Mouse (Mus musculus) forebrain, embryonic 11.5 days (tissue): Measurements from ENCODE around the gene Pla2g3. TPM values are rescaled to one million over a fixed set of nuclear protein-coding genes. Genes with fewer than 3 reads are reported as not detected.

Source experiments
- ATAC-seq: fragments of 200-750 bp; cut with Nextera tagmentation; replicated peaks from 2 replicates; pipeline ENCODE4 v1.8.0; 2017; ENCODE audit warnings: moderate TSS enrichment; ENCODE audit not compliant: low FRiP score
- DNase-seq: peaks from one replicate; pipeline ENCODE4 v3.0.0-alpha.2; 2017; ENCODE audit warnings: low spot score
- H3K27ac ChIP-seq: fragments of 300-500 bp; sonication (generic); 2 replicates; pipeline ENCODE4 v1.5.1; 2014; ENCODE audit warnings: low read depth, low read length
- H3K27me3 ChIP-seq: fragments of 300-500 bp; sonication (generic); 2 replicates; pipeline ENCODE4 v1.6.1; 2014; ENCODE audit warnings: mild to moderate bottlenecking, low read length, mixed read lengths; ENCODE audit not compliant: control insufficient read depth, insufficient read depth
- H3K36me3 ChIP-seq: fragments of 300-500 bp; sonication (generic); 2 replicates; pipeline ENCODE4 v1.6.1; 2014; ENCODE audit warnings: mild to moderate bottlenecking, low read length, moderate library complexity, mixed read lengths; ENCODE audit not compliant: control insufficient read depth, insufficient read depth
- H3K4me1 ChIP-seq: fragments of 300-500 bp; sonication (generic); replicated peaks from 2 replicates; pipeline ENCODE4 v1.6.1; 2014; ENCODE audit warnings: low read length, mixed read lengths; ENCODE audit not compliant: control insufficient read depth, insufficient read depth
- H3K4me2 ChIP-seq: fragments of 300-500 bp; sonication (generic); 2 replicates; pipeline ENCODE4 v1.6.1; 2014; ENCODE audit warnings: low read depth, mild to moderate bottlenecking, low read length, moderate library complexity, mixed read lengths; ENCODE audit not compliant: severe bottlenecking
- H3K4me3 ChIP-seq: fragments of 300-500 bp; sonication (generic); 2 replicates; pipeline ENCODE4 v1.5.1; 2014; ENCODE audit warnings: low read depth, low read length
- H3K9ac ChIP-seq: fragments of 300-500 bp; sonication (generic); 2 replicates; pipeline ENCODE4 v1.6.1; 2014; ENCODE audit warnings: low read length
- H3K9me3 ChIP-seq: fragments of 300-500 bp; sonication (generic); 2 replicates; pipeline ENCODE4 v1.6.1; 2016; ENCODE audit warnings: low read length, mixed read lengths; ENCODE audit not compliant: control insufficient read depth
- WGBS: fragments of 180-500 bp; shearing (Covaris S2); extraction: QIAGEN DNeasy Blood & Tissue Kit; methylation state at CpG from one replicate; pipeline ENCODE4 v1.1.7; 2014; 5-methylcytosine and 5-hydroxymethylcytosine counted together
- polyA plus RNA-seq: library from polyadenylated mRNA; unstranded; fragments of >200 nt; fragmentation: Nextera tagmentation; extraction: Ambion mirVana; gene quantifications from 2 replicates; pipeline ENCODE4 v1.2.1, GENCODE M21; 2014

Pla2g3 gene
- polyA plus RNA-seq, 1 experiment from 2014 or later: 0.92 TPM

GRCm38 (mm10) chr11:3502057-3502456 lies 14.0 kb downstream of the Pla2g3 start:
- WGBS: 81% methylated on average over 17 of the region's 17 CpGs
- H3K9me3 ChIP-seq: no peaks in the 10 kb centered on the region
- no peaks in the 10 kb centered on the region for H3K4me1 ChIP-seq
- H3K27ac ChIP-seq: no peak overlapping the region
- no peaks in the 10 kb centered on the region for H3K27me3 ChIP-seq
- no peak overlapping the region for H3K9ac ChIP-seq
- H3K4me3 ChIP-seq: no peak overlapping the region
- H3K36me3 ChIP-seq: no peaks in the 10 kb centered on the region
- no peak for ATAC-seq
- no peak overlapping the region for H3K4me2 ChIP-seq
- no peak for DNase-seq

GRCm38 (mm10) chr11:3502459-3503072 lies 14.5 kb downstream of the Pla2g3 start:
- no peak overlapping the region for H3K4me3 ChIP-seq
- ATAC-seq: no peak
- no peak for DNase-seq
- no peak overlapping the region for H3K4me2 ChIP-seq
- no peaks in the 10 kb centered on the region for H3K27me3 ChIP-seq
- H3K4me1 ChIP-seq: no peaks in the 10 kb centered on the region
- 83% methylated on average over 18 of the region's 18 CpGs for WGBS
- no peaks in the 10 kb centered on the region for H3K36me3 ChIP-seq
- H3K27ac ChIP-seq: no peak overlapping the region
- no peak overlapping the region for H3K9ac ChIP-seq
- no peaks in the 10 kb centered on the region for H3K9me3 ChIP-seq

GRCm38 (mm10) chr11:3503755-3504693 lies 15.9 kb downstream of the Pla2g3 start:
- H3K27ac ChIP-seq: no peak overlapping the region
- H3K27me3 ChIP-seq: no peaks in the 10 kb centered on the region
- no peak overlapping the region for H3K4me3 ChIP-seq
- WGBS: 70% methylated on average over 11 of the region's 11 CpGs
- H3K36me3 ChIP-seq: no peaks in the 10 kb centered on the region
- no peak overlapping the region for H3K4me2 ChIP-seq
- ATAC-seq (no peak), DNase-seq (no peak)
- no peaks in the 10 kb centered on the region for H3K4me1 ChIP-seq
- H3K9ac ChIP-seq: no peak overlapping the region
- no peaks in the 10 kb centered on the region for H3K9me3 ChIP-seq

- Histone ChIP-seq H3K27ac (no peak overlapping the region), H3K27me3 (no peaks in the 10 kb centered on the region), H3K4me2 (no peak overlapping the region), H3K9ac (no peak overlapping the region), H3K4me1 (no peaks in the 10 kb centered on the region), H3K4me3 (no peak overlapping the region), H3K9me3 (no peaks in the 10 kb centered on the region), H3K36me3 (no peaks in the 10 kb centered on the region)
- ATAC-seq (no peak), DNase-seq (no peak)
- 63% methylated on average over 7 of the region's 7 CpGs for WGBS
Measured at GRCm38 (mm10) chr11:3508226-3508625, 20.1 kb downstream of the Pla2g3 start.

- H3K27me3 ChIP-seq: no peaks in the 10 kb centered on the region
- H3K4me2 ChIP-seq: no peak overlapping the region
- no peak overlapping the region for H3K9ac ChIP-seq
- no peak overlapping the region for H3K4me3 ChIP-seq
- H3K9me3 ChIP-seq: no peaks in the 10 kb centered on the region
- H3K36me3 ChIP-seq: no peaks in the 10 kb centered on the region
- DNase-seq (no peak), ATAC-seq (no peak)
- no peaks in the 10 kb centered on the region; the same call in 1 of the 2 replicates for H3K4me1 ChIP-seq
- no peak overlapping the region for H3K27ac ChIP-seq
- WGBS: 77% methylated on average over 8 of the region's 8 CpGs
Measured at GRCm38 (mm10) chr11:3509181-3510085, 21.3 kb downstream of the Pla2g3 start.

GRCm38 (mm10) chr11:3510321-3510720 lies 22.2 kb downstream of the Pla2g3 start:
- Histone ChIP-seq H3K9me3 (no peaks in the 10 kb centered on the region), H3K36me3 (no peaks in the 10 kb centered on the region), H3K9ac (no peak overlapping the region), H3K27me3 (no peaks in the 10 kb centered on the region), H3K4me1 (no peaks in the 10 kb centered on the region; the same call in 1 of the 2 replicates), H3K27ac (no peak overlapping the region), H3K4me2 (no peak overlapping the region), H3K4me3 (no peak overlapping the region)
- ATAC-seq (no peak), DNase-seq (no peak)
- WGBS: 80% methylated on average over 2 of the region's 2 CpGs

- no peak overlapping the region for H3K27ac ChIP-seq
- H3K4me2 ChIP-seq: no peak overlapping the region
- H3K36me3 ChIP-seq: no peaks in the 10 kb centered on the region
- WGBS: 87% methylated on average over 6 of the region's 6 CpGs
- ATAC-seq (no peak), DNase-seq (no peak)
- H3K27me3 ChIP-seq: peaks cover 14% of the 10 kb centered on the region
- peaks cover 6% of the 10 kb centered on the region; the same call in 1 of the 2 replicates for H3K4me1 ChIP-seq
- no peaks in the 10 kb centered on the region for H3K9me3 ChIP-seq
- no peak overlapping the region for H3K9ac ChIP-seq
- no peak overlapping the region for H3K4me3 ChIP-seq
Measured at GRCm38 (mm10) chr11:3513291-3513690, 25.2 kb downstream of the Pla2g3 start.

- no peak within 1 kb of the TSS for H3K27ac ChIP-seq
- no peaks in the 10 kb centered on the region for H3K36me3 ChIP-seq
- peak within 1 kb of the TSS; percentile 63 for H3K9ac ChIP-seq
- no peaks in the 10 kb centered on the region for H3K9me3 ChIP-seq
- H3K4me2 ChIP-seq: peak within 1 kb of the TSS; percentile 78
- peaks cover 6% of the 10 kb centered on the region; the same call in 1 of the 2 replicates for H3K4me1 ChIP-seq
- H3K4me3 ChIP-seq: peak within 1 kb of the TSS; percentile 43
- H3K27me3 ChIP-seq: peaks cover 14% of the 10 kb centered on the region
- DNase-seq (peak; percentile 88), ATAC-seq (peak; percentile 76)
- WGBS: 0% methylated on average over 26 of the region's 26 CpGs
Measured at GRCm38 (mm10) chr11:3514529-3515054, 26.5 kb downstream of the Pla2g3 start, which contains the start of gene Selenom. Selenom (plus strand) TSS chr11:3514684.
